Mouse (Mus musculus) ES-Bruce4 (cell line): ENCODE measurements around the gene Slc22a23. TPM values are rescaled to one million over a fixed set of nuclear protein-coding genes. Genes with fewer than 3 reads are reported as not detected.

Source experiments
- H3K27ac ChIP-seq: 2 replicates; pipeline ENCODE4 v1.5.1; 2012; ENCODE audit warnings: low read length, inconsistent platforms; ENCODE audit not compliant: insufficient read depth
- H3K27me3 ChIP-seq: 2 replicates; pipeline ENCODE4 v1.6.1; 2012; ENCODE audit warnings: mild to moderate bottlenecking, low read length, inconsistent platforms; ENCODE audit not compliant: control insufficient read depth, poor library complexity, insufficient read depth, severe bottlenecking
- H3K36me3 ChIP-seq: 2 replicates; pipeline ENCODE4 v1.6.1; 2012; ENCODE audit warnings: inconsistent platforms, mild to moderate bottlenecking, low read length, moderate library complexity; ENCODE audit not compliant: control insufficient read depth, poor library complexity, insufficient read depth, severe bottlenecking
- H3K4me1 ChIP-seq: one replicate; pipeline ENCODE4 v1.8.1; 2011; ENCODE audit warnings: low read length; ENCODE audit not compliant: control insufficient read depth, insufficient read depth
- H3K4me3 ChIP-seq: 2 replicates; pipeline ENCODE4 v1.5.1; 2011; ENCODE audit warnings: low read depth, mild to moderate bottlenecking, low read length
- H3K9ac ChIP-seq: 2 replicates; pipeline ENCODE4 v1.6.1; 2012; ENCODE audit warnings: low read depth, mild to moderate bottlenecking, inconsistent platforms; ENCODE audit not compliant: poor library complexity, severe bottlenecking
- H3K9me3 ChIP-seq: replicated peaks from 2 replicates; pipeline ENCODE4 v1.6.1; 2012; ENCODE audit warnings: mild to moderate bottlenecking, low read length, inconsistent platforms; ENCODE audit not compliant: control insufficient read depth, poor library complexity, insufficient read depth, severe bottlenecking
- CTCF ChIP-seq: IDR thresholded peaks from one replicate; pipeline ENCODE4 v1.8.1; 2011; ENCODE audit warnings: low read depth, low read length
- EP300 ChIP-seq: IDR thresholded peaks from 2 replicates; pipeline ENCODE4 v1.6.1; 2011; ENCODE audit warnings: low read depth, low read length; ENCODE audit not compliant: insufficient read depth
- POLR2A ChIP-seq: IDR thresholded peaks from one replicate; pipeline ENCODE4 v1.8.1; 2011; ENCODE audit warnings: low read length; ENCODE audit not compliant: insufficient read depth
- polyA plus RNA-seq: library from polyadenylated mRNA; stranded (reverse); fragments of >200 nt; gene quantifications from 2 replicates; pipeline ENCODE4 v1.2.4, GENCODE M21; 2011; ENCODE audit warnings: low read depth; ENCODE audit not compliant: missing spikeins, insufficient read depth, insufficient read length

The Slc22a23 gene
- polyA plus RNA-seq, 1 experiment: 18.4 TPM

DNA sequence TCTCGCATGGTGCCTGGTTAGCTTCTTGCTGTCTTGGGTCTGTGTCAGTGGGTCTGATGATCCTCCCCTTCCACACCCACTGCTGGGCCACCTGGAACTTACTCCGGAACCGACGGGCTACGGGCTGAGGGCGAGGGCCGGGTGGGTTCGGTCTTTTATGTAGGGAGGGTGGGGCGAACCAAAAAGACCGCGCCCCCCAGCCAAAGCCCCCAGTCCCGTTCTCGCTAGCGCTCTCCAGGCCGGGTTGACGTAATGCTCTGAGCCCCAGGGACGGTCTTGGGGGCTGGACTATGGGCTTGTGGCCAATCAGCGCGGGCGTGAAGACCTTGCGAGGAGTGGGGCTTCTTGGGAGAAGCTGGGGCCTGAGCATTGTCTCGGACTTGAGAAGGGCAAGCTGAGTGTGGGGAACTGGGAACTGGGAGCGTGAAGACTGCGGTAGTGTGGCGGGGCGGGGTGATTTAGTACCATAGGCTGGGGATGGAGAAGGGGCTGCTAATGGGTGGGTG lies 214.7 kb downstream of the Slc22a23 start, which contains the start of gene Tubb2b:
Tubb2b (minus strand) TSS at position 241 of the 506 bp plus-strand sequence.
- Histone ChIP-seq H3K9me3 (no peaks in the 10 kb centered on the region), H3K4me3 (peak within 1 kb of the TSS; percentile 77), H3K4me1 (peaks cover 2% of the 10 kb centered on the region), H3K36me3 (peaks cover 15% of the 10 kb centered on the region), H3K27me3 (no peaks in the 10 kb centered on the region), H3K27ac (peak within 1 kb of the TSS; percentile 79), H3K9ac (peak within 1 kb of the TSS; percentile 59)
- TF ChIP-seq EP300: 0 out of 2 replicates have a peak, but pooled peaks have one; percentile 34
- TF ChIP-seq POLR2A: peak; percentile 15
- TF ChIP-seq CTCF: no peak

GRCm38 (mm10) chr13:34129485-34130225 lies 215.3 kb downstream of the Slc22a23 start:
- no peaks in the 10 kb centered on the region for H3K9me3 ChIP-seq
- peak; percentile 15 for TF ChIP-seq POLR2A
- TF ChIP-seq CTCF: no peak
- peak; percentile 55 for TF ChIP-seq EP300
- H3K9ac ChIP-seq: peak overlapping the region; percentile 24
- peak overlapping the region; percentile 79 for H3K27ac ChIP-seq
- peaks cover 2% of the 10 kb centered on the region for H3K4me1 ChIP-seq
- H3K4me3 ChIP-seq: peak overlapping the region; percentile 77
- H3K36me3 ChIP-seq: peaks cover 22% of the 10 kb centered on the region
- H3K27me3 ChIP-seq: no peaks in the 10 kb centered on the region

Other genes with a start within 250 kb of the Slc22a23 start
- gene Tubb2b, start 214.7 kb downstream of the Slc22a23 start, polyA plus RNA-seq: 229 and 267 TPM in 2 replicates
- 29.2 and 39.1 TPM in 2 replicates for gene Psmg4, start 182.2 kb downstream of the Slc22a23 start, polyA plus RNA-seq